Mouse (Mus musculus) adrenal gland, postnatal 10 days (tissue): ENCODE data around the gene Map3k9. TPM values are rescaled to one million over a fixed set of nuclear protein-coding genes. Genes with fewer than 3 reads are reported as not detected.

Experiments
- DNase-seq: peaks from one replicate; pipeline ENCODE4 v3.0.0; 2021; ENCODE audit warnings: mixed read lengths
- total RNA-seq, 2 experiments: library from RNA; stranded (reverse); gene quantifications; 2 replicates each; pipeline ENCODE4 v1.2.3; 2021

Gene Map3k9
- total RNA-seq, 2 experiments from 2014 or later: 1.1 to 2.0 TPM

GRCm38 (mm10) chr12:81787262-81787661 is 6.3 kb upstream of the Map3k9 start:
- DNase-seq: no peak

GRCm38 (mm10) chr12:81783301-81783700 is 2.3 kb upstream of the Map3k9 start:
- no peak for DNase-seq

- DNase-seq: no peak
These were observed 1.6 kb upstream of the Map3k9 start for GRCm38 (mm10) chr12:81782606-81783005.

GRCm38 (mm10) chr12:81780271-81781093 is 493 bp downstream of the Map3k9 start:
- peak; percentile 41 for DNase-seq

GRCm38 (mm10) chr12:81779831-81780230 is 1.1 kb downstream of the Map3k9 start:
- DNase-seq: no peak

GRCm38 (mm10) chr12:81776191-81776590 is 4.8 kb downstream of the Map3k9 start:
- peak; percentile 56 for DNase-seq

- no peak for DNase-seq
These were observed 5.3 kb downstream of the Map3k9 start for GRCm38 (mm10) chr12:81775641-81776040.

- DNase-seq: no peak
These were observed 6.8 kb downstream of the Map3k9 start for GRCm38 (mm10) chr12:81774186-81774585.

GRCm38 (mm10) chr12:81769458-81769857 is 11.5 kb downstream of the Map3k9 start:
- DNase-seq: no peak

- DNase-seq: peak; percentile 20
These were observed 15.6 kb downstream of the Map3k9 start for GRCm38 (mm10) chr12:81765386-81765785.

- DNase-seq: no peak
These were observed 16.6 kb downstream of the Map3k9 start for GRCm38 (mm10) chr12:81764370-81764769.

GRCm38 (mm10) chr12:81754651-81755050 is 26.3 kb downstream of the Map3k9 start:
- DNase-seq: no peak

- DNase-seq: peak; percentile 40
These were observed 29.9 kb downstream of the Map3k9 start for GRCm38 (mm10) chr12:81751116-81751515.

- DNase-seq: peak; percentile 12
These were observed 32.1 kb downstream of the Map3k9 start for GRCm38 (mm10) chr12:81748918-81749317.

GRCm38 (mm10) chr12:81748021-81748576 is 32.9 kb downstream of the Map3k9 start:
- DNase-seq: no peak

GRCm38 (mm10) chr12:81746400-81747024 is 34.5 kb downstream of the Map3k9 start:
- no peak for DNase-seq

- no peak for DNase-seq
These were observed 45.5 kb downstream of the Map3k9 start for GRCm38 (mm10) chr12:81735246-81736070.

- DNase-seq: no peak
These were observed 54.6 kb downstream of the Map3k9 start for GRCm38 (mm10) chr12:81726246-81726822.

- no peak for DNase-seq
These were observed 56.2 kb downstream of the Map3k9 start for GRCm38 (mm10) chr12:81724776-81725175.

- no peak for DNase-seq
These were observed 57.6 kb downstream of the Map3k9 start for GRCm38 (mm10) chr12:81723375-81723774.

GRCm38 (mm10) chr12:81719715-81720114 is 61.3 kb downstream of the Map3k9 start:
- no peak for DNase-seq

GRCm38 (mm10) chr12:81719161-81719560 is 61.8 kb downstream of the Map3k9 start:
- peak; percentile 36 for DNase-seq
